Comparison of ENCODE assay signal across 9 mouse cellular contexts in the genomic region with DNA sequence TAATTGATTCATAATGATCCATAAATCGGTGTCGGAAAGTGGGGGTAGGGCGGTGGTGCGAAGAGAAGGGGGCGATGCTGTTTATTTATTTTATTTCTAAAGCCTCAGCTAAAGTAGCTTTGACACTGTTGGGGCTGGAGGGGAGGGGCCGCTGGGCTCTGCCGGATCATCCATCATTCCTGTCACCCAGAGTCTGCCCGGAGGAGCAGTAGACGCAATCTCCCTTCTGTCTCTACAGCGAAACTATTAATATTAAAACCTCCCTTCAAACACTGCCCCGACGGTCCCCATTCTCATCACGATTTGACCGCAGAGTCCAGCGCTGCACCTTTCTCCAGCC.
DNase-seq lines count a peak whose midpoint lies in the region; ATAC-seq lines count a peak whose summit lies in the region.
"Had no signal": no experiment of that assay in that cellular context is flagged by ENCODE, and none has a peak within 500 bp of the region (broad histone marks: within the 10 kb centered on the region; RNA-seq: fewer than 3 reads in every experiment).

No protein-coding gene starts in this region.

- under 1% methylated on average over 15 of the region's 15 CpGs for WGBS in forebrain, embryonic 15.5 days
- under 1% methylated on average over 15 of the region's 15 CpGs for whole genome bisulfite sequencing in limb, embryonic 10.5 days
- WGBS in neural tube, embryonic 12.5 days, result 0% methylated on average over 15 of the region's 15 CpGs

- peak overlapping the region; percentile 17 for H3K4me3 ChIP-seq in forebrain, embryonic 15.5 days
- H3K4me3 ChIP-seq in limb, embryonic 10.5 days, result peak overlapping the region; percentile 50
- H3K4me3 ChIP-seq in neural tube, embryonic 12.5 days, result peak overlapping the region; percentile 16

- H3K9ac ChIP-seq in forebrain, embryonic 15.5 days (replicated peaks), result peak overlapping the region; percentile 44
- H3K9ac ChIP-seq in neural tube, embryonic 12.5 days, result 0 out of 2 replicates have a peak overlapping the region, but pooled peaks have one; percentile 48

- peaks cover 60% of the 10 kb centered on the region for H3K4me1 ChIP-seq in forebrain, embryonic 15.5 days
- H3K4me1 ChIP-seq in limb, embryonic 10.5 days, result peaks cover 56% of the 10 kb centered on the region
- H3K4me1 ChIP-seq in neural tube, embryonic 12.5 days, result peaks cover 37% of the 10 kb centered on the region

- peak overlapping the region; percentile 93 for H3K27ac ChIP-seq in forebrain, embryonic 15.5 days (replicated peaks)
- H3K27ac ChIP-seq in limb, embryonic 10.5 days, result peak overlapping the region; percentile 87
- H3K27ac ChIP-seq in neural tube, embryonic 12.5 days, result peak overlapping the region; percentile 86

- H3K9me3 ChIP-seq in forebrain, embryonic 15.5 days, result no peaks in the 10 kb centered on the region
- H3K9me3 ChIP-seq in limb, embryonic 10.5 days (replicated peaks), result no peaks in the 10 kb centered on the region
- no peaks in the 10 kb centered on the region for H3K9me3 ChIP-seq in neural tube, embryonic 12.5 days

- H3K36me3 ChIP-seq in forebrain, embryonic 15.5 days, result peaks cover 10% of the 10 kb centered on the region; the same call in 1 of the 2 replicates
- peaks cover 15% of the 10 kb centered on the region for H3K36me3 ChIP-seq in limb, embryonic 10.5 days
- peaks cover 11% of the 10 kb centered on the region for H3K36me3 ChIP-seq in neural tube, embryonic 12.5 days
- H3K36me3 ChIP-seq: G1E had no signal

- H3K27me3 ChIP-seq in forebrain, embryonic 15.5 days, result no peaks in the 10 kb centered on the region
- H3K27me3 ChIP-seq in limb, embryonic 10.5 days (ENCODE audit: low read depth, poor library complexity, severe bottlenecking), result peaks cover 63% of the 10 kb centered on the region
- no peaks in the 10 kb centered on the region for H3K27me3 ChIP-seq in neural tube, embryonic 12.5 days (replicated peaks)

- peak; percentile 43 for DNase-seq in kidney, adult 18-20 months
- DNase-seq in kidney, adult 11 months, result no peak
- peak; percentile 65 for DNase-seq in limb, embryonic 10.5 days (ENCODE audit: low spot score)
- no peak for DNase-seq in cerebellum, adult 11-12 months
- no peak for DNase-seq in left cerebral cortex, adult 11 months (ENCODE audit: low spot score)

- H3K4me2 ChIP-seq in forebrain, embryonic 15.5 days (replicated peaks), result peak overlapping the region; percentile 41
- H3K4me2 ChIP-seq in neural tube, embryonic 12.5 days (replicated peaks), result peak overlapping the region; percentile 59

- no peak for ATAC-seq in forebrain, embryonic 15.5 days (replicated peaks)
- ATAC-seq in neural tube, embryonic 12.5 days (ENCODE audit: low FRiP score, low read depth), result peak; percentile 76
- ATAC-seq in frontal cortex, adult (ENCODE audit: low TSS enrichment), result no peak

Comparison
In these comparisons a context has a peak if more than half of its experiments do, and no peak if none do; other contexts are left out.
1. DNase-seq: peak in kidney, adult 18-20 months (single experiment) and limb, embryonic 10.5 days (single experiment); none in kidney, adult 11 months (single experiment), cerebellum, adult 11-12 months (single experiment) and left cerebral cortex, adult 11 months (single experiment).
2. Peak in every context shown above with its lines, with median percentiles within 50 percentile points of each other: H3K27ac ChIP-seq and H3K4me3 ChIP-seq.